Mouse (Mus musculus) hindbrain, embryonic 16.5 days (tissue): Measurements from ENCODE around the gene Mapkap1. TPM values are rescaled to one million over a fixed set of nuclear protein-coding genes. Genes with fewer than 3 reads are reported as not detected.

Experiments used
- ATAC-seq: fragments of 200-750 bp; cut with Nextera tagmentation; 2 replicates; pipeline ENCODE4 v1.8.0; 2017; ENCODE audit warnings: moderate TSS enrichment, moderate library complexity
- H3K27ac ChIP-seq: fragments of 300-500 bp; sonication (generic); 2 replicates; pipeline ENCODE4 v1.5.1; 2014; ENCODE audit warnings: low read depth, mild to moderate bottlenecking, control low read depth, low read length, moderate library complexity
- H3K27me3 ChIP-seq: fragments of 300-500 bp; sonication (generic); replicated peaks from 2 replicates; pipeline ENCODE4 v1.6.1; 2014; ENCODE audit warnings: low read length; ENCODE audit not compliant: control insufficient read depth, insufficient read depth
- H3K36me3 ChIP-seq: fragments of 300-500 bp; sonication (generic); 2 replicates; pipeline ENCODE4 v1.6.1; 2014; ENCODE audit warnings: mild to moderate bottlenecking, low read length, moderate library complexity, mixed read lengths; ENCODE audit not compliant: control insufficient read depth, insufficient read depth
- H3K4me1 ChIP-seq: fragments of 300-500 bp; sonication (generic); 2 replicates; pipeline ENCODE4 v1.6.1; 2014; ENCODE audit warnings: low read depth, low read length; ENCODE audit not compliant: control insufficient read depth, insufficient read depth
- H3K4me2 ChIP-seq: fragments of 300-500 bp; sonication (generic); 2 replicates; pipeline ENCODE4 v1.6.1; 2014; ENCODE audit warnings: mild to moderate bottlenecking, low read length, control low read depth, moderate library complexity
- H3K4me3 ChIP-seq: fragments of 300-500 bp; sonication (generic); 2 replicates; pipeline ENCODE4 v1.5.1; 2014; ENCODE audit warnings: mild to moderate bottlenecking, low read length, control low read depth, moderate library complexity
- H3K9ac ChIP-seq: fragments of 300-500 bp; sonication (generic); 2 replicates; pipeline ENCODE4 v1.6.1; 2014; ENCODE audit warnings: low read depth, mild to moderate bottlenecking, control low read depth, low read length, moderate library complexity
- H3K9me3 ChIP-seq: fragments of 300-500 bp; sonication (generic); 2 replicates; pipeline ENCODE4 v1.6.1; 2014; ENCODE audit warnings: mild to moderate bottlenecking, low read length, moderate library complexity; ENCODE audit not compliant: control insufficient read depth
- WGBS: fragments of 180-500 bp; shearing (Covaris S2); extraction: QIAGEN DNeasy Blood & Tissue Kit; methylation state at CpG from one replicate; pipeline ENCODE4 v1.1.7; 2014; 5-methylcytosine and 5-hydroxymethylcytosine counted together
- polyA plus RNA-seq: library from polyadenylated mRNA; unstranded; fragments of >200 nt; fragmentation: Nextera tagmentation; extraction: Ambion mirVana; gene quantifications from 2 replicates; pipeline ENCODE4 v1.2.1, GENCODE M21; 2015

The Mapkap1 gene
- polyA plus RNA-seq, 1 experiment from 2014 or later: 94.3 TPM

- H3K27ac ChIP-seq: no peak overlapping the region
- no peak overlapping the region for H3K9ac ChIP-seq
- H3K27me3 ChIP-seq: no peaks in the 10 kb centered on the region
- no peak overlapping the region for H3K4me2 ChIP-seq
- WGBS: 59% methylated on average over 14 of the region's 14 CpGs
- H3K4me3 ChIP-seq: no peak overlapping the region
- no peaks in the 10 kb centered on the region for H3K36me3 ChIP-seq
- no peak for ATAC-seq
- peaks cover 2% of the 10 kb centered on the region; the same call in 1 of the 2 replicates for H3K4me1 ChIP-seq
- H3K9me3 ChIP-seq: no peaks in the 10 kb centered on the region
Observed at GRCm38 (mm10) chr2:34635249-34636165, 228.9 kb downstream of the Mapkap1 start.

- ATAC-seq: peak; percentile 85
- H3K4me1 ChIP-seq: peaks cover 2% of the 10 kb centered on the region; the same call in 1 of the 2 replicates
- no peaks in the 10 kb centered on the region for H3K27me3 ChIP-seq
- H3K36me3 ChIP-seq: no peaks in the 10 kb centered on the region
- H3K27ac ChIP-seq: no peak overlapping the region
- WGBS: 15% methylated on average over 34 of the region's 37 CpGs
- peak overlapping the region; percentile 66 for H3K9ac ChIP-seq
- H3K9me3 ChIP-seq: no peaks in the 10 kb centered on the region
- H3K4me3 ChIP-seq: peak overlapping the region; percentile 36
- H3K4me2 ChIP-seq: peak overlapping the region; percentile 72
Observed at GRCm38 (mm10) chr2:34638955-34639650, 232.5 kb downstream of the Mapkap1 start.

DNA sequence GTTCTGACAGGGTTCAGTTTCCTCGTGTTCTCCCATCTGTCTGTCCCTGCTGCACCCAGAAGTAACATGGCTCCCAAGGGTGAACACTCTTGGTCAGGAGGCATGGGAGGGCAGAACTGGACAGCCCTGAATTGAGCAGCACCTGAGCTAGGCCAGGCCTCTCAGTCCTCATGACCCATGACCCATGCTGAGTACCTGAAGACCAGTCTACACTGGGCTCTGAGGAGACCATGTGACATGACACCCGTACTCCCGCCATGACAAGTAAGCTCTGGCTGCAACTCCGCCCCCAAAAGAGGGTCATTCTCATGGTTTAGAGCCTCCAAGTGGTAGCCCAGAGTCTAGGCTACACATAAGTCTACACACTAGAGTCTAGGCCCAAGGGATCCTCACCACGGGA is 233.2 kb downstream of the Mapkap1 start:
- 0 out of 2 replicates have a peak, but pooled peaks have one; percentile 41 for ATAC-seq
- Histone ChIP-seq H3K9me3 (no peaks in the 10 kb centered on the region), H3K4me1 (peaks cover 2% of the 10 kb centered on the region; the same call in 1 of the 2 replicates), H3K4me2 (peak overlapping the region; percentile 72; the same call in 1 of the 2 replicates), H3K27ac (no peak overlapping the region), H3K36me3 (no peaks in the 10 kb centered on the region), H3K27me3 (no peaks in the 10 kb centered on the region), H3K9ac (no peak overlapping the region), H3K4me3 (no peak overlapping the region)
- WGBS: 57% methylated on average over 5 of the region's 5 CpGs

DNA sequence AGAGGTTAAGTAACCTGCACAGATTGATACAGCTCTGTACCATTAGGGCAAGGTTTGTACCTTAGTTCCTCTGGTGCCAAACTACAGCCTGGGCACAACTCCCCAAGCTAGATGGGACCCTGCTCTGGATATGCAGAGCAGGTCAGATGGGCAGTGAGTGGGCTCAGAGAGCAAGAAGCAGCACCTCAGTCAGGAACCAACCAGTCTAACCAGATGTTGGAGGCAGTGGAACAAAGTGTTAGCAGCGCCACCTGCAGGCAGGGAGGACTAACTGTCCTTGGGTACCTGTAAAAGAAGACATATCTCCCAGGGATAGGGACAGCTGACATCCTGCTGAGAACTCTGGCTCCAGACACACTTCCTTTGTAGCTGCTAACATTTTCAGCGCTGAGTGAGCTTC is 235.8 kb downstream of the Mapkap1 start:
- no peaks in the 10 kb centered on the region for H3K27me3 ChIP-seq
- H3K36me3 ChIP-seq: no peaks in the 10 kb centered on the region
- no peak for ATAC-seq
- H3K9me3 ChIP-seq: no peaks in the 10 kb centered on the region
- no peak overlapping the region for H3K9ac ChIP-seq
- no peak overlapping the region for H3K27ac ChIP-seq
- H3K4me2 ChIP-seq: no peak overlapping the region
- 32% methylated on average over 2 of the region's 2 CpGs for WGBS
- H3K4me1 ChIP-seq: peaks cover 15% of the 10 kb centered on the region
- H3K4me3 ChIP-seq: no peak overlapping the region

- H3K4me2 ChIP-seq: no peak overlapping the region
- no peaks in the 10 kb centered on the region for H3K9me3 ChIP-seq
- H3K4me1 ChIP-seq: peaks cover 14% of the 10 kb centered on the region; the same call in 1 of the 2 replicates
- no peak overlapping the region for H3K4me3 ChIP-seq
- H3K27me3 ChIP-seq: no peaks in the 10 kb centered on the region
- no peak overlapping the region for H3K27ac ChIP-seq
- WGBS: 35% methylated on average over 22 of the region's 22 CpGs
- H3K9ac ChIP-seq: no peak overlapping the region
- ATAC-seq: no peak
- H3K36me3 ChIP-seq: no peaks in the 10 kb centered on the region
Observed at GRCm38 (mm10) chr2:34644571-34645526, 238.3 kb downstream of the Mapkap1 start.

- peak overlapping the region; percentile 48 for H3K9ac ChIP-seq
- H3K4me2 ChIP-seq: peak overlapping the region; percentile 68
- H3K36me3 ChIP-seq: no peaks in the 10 kb centered on the region
- H3K27ac ChIP-seq: no peak overlapping the region
- no peaks in the 10 kb centered on the region for H3K27me3 ChIP-seq
- H3K4me3 ChIP-seq: peak overlapping the region; percentile 40
- H3K9me3 ChIP-seq: no peaks in the 10 kb centered on the region
- ATAC-seq: no peak; the same call in 1 of the 2 replicates
- 14% methylated on average over 21 of the region's 21 CpGs for WGBS
- H3K4me1 ChIP-seq: peaks cover 14% of the 10 kb centered on the region; the same call in 1 of the 2 replicates
Observed at GRCm38 (mm10) chr2:34645851-34646540, 239.4 kb downstream of the Mapkap1 start.

- Histone ChIP-seq H3K36me3 (no peaks in the 10 kb centered on the region), H3K4me3 (peak overlapping the region; percentile 40), H3K27me3 (no peaks in the 10 kb centered on the region), H3K9ac (no peak overlapping the region), H3K27ac (no peak overlapping the region), H3K4me1 (peaks cover 14% of the 10 kb centered on the region; the same call in 1 of the 2 replicates), H3K9me3 (no peaks in the 10 kb centered on the region), H3K4me2 (peak overlapping the region; percentile 68)
- ATAC-seq: peak; percentile 87; the same call in 1 of the 2 replicates
- WGBS: 10% methylated on average over 5 of the region's 5 CpGs
Observed at GRCm38 (mm10) chr2:34646541-34646865, 239.9 kb downstream of the Mapkap1 start.

GRCm38 (mm10) chr2:34647410-34647809 is 240.8 kb downstream of the Mapkap1 start:
- H3K27me3 ChIP-seq: no peaks in the 10 kb centered on the region
- no peak overlapping the region for H3K4me2 ChIP-seq
- no peak overlapping the region for H3K4me3 ChIP-seq
- ATAC-seq: no peak
- peaks cover 14% of the 10 kb centered on the region; the same call in 1 of the 2 replicates for H3K4me1 ChIP-seq
- H3K9ac ChIP-seq: no peak overlapping the region
- WGBS: 39% methylated on average over 11 of the region's 11 CpGs
- H3K27ac ChIP-seq: no peak overlapping the region
- H3K9me3 ChIP-seq: no peaks in the 10 kb centered on the region
- no peaks in the 10 kb centered on the region for H3K36me3 ChIP-seq
